Mouse (Mus musculus) C3H10T1/2 (cell line): Measurements from ENCODE around the gene Ihh. TPM values are rescaled to one million over a fixed set of nuclear protein-coding genes. Genes with fewer than 3 reads are reported as not detected.

Experiments used
- polyA plus RNA-seq, 2 experiments: library from polyadenylated mRNA; unstranded; fragments of >200 nt; fragmentation: generic; extraction: Trizol; gene quantifications; one replicate each; pipeline ENCODE4 v1.2.1; 2012; ENCODE audit warnings: missing spikeins in 2 of 2

Ihh gene
- under 1 TPM; 0.02 to 0.12 TPM for polyA plus RNA-seq

DNA sequence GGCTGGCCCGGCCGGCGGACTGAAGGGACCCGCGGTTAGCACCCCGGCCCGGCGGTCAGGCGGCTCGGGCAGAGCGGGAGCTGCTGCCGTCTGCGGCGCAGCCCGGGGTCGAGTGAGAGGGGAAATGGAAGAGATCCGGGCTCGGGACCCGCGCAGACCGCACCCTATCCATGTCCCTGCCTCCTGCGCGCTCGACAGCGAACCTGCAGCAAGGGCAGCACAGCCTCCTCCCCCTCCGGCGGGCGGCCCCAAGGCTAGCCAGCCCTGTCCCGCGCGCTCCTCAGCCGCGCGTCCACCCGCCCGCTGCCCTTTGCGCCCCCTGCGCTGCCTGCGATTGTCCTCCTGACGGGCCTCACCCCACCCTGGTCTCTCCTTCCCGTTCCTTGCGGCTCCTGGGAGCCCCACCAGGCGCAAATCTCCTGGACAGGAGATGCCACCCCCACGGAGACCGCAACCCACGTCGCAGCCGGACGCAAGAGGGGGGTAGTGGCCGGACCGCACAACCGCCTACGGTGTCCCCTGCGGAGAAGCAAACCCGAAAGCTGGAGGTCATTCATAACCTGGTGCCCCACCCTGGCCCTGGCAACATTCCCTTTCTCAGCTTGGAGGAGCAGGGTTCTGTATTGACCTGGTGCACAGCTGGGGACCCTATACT lies at the start of gene Ihh:
Gene Ihh (minus strand): TSS at position 117 of the 655 bp plus-strand sequence.

GRCm38 (mm10) chr1:74935402-74935801 lies 16.1 kb downstream of the Ihh start, which contains the start of gene Cfap65:
Gene Cfap65 (minus strand): TSS chr1:74935599.

Other genes with a start within 250 kb of the Ihh start
- under 1 TPM in 1 of 2 experiments, not detected in 1; 0.02 TPM for gene Cyp27a1, start 238.1 kb downstream of the Ihh start, polyA plus RNA-seq
- under 1 TPM; 0.01 to 0.06 TPM for gene Prkag3, start 202.5 kb downstream of the Ihh start, polyA plus RNA-seq
- gene Wnt6, start 179.8 kb downstream of the Ihh start, polyA plus RNA-seq: under 1 TPM in 1 of 2 experiments, not detected in 1; 0.33 TPM
- under 1 TPM in 1 of 2 experiments, not detected in 1; 0.01 TPM for gene Wnt10a, start 160.2 kb downstream of the Ihh start, polyA plus RNA-seq
- not detected for gene Cdk5r2, start 96.7 kb downstream of the Ihh start, polyA plus RNA-seq
- not detected for gene Fev, start 66.3 kb downstream of the Ihh start, polyA plus RNA-seq
- not detected for gene Cryba2, start 58.5 kb downstream of the Ihh start, polyA plus RNA-seq
- gene Cfap65, start 16.1 kb downstream of the Ihh start, polyA plus RNA-seq: under 1 TPM in 1 of 2 experiments, not detected in 1; 0.01 TPM
- 1 to 10 TPM; 6.5 to 6.6 TPM for gene Nhej1, start 173.5 kb upstream of the Ihh start, polyA plus RNA-seq
- under 1 TPM; 0.01 to 0.46 TPM for gene Slc23a3, start 182.2 kb upstream of the Ihh start, polyA plus RNA-seq
- gene Cnppd1, start 191.0 kb upstream of the Ihh start, polyA plus RNA-seq: 10 to 100 TPM; 21.7 to 39.3 TPM
- 10 to 100 TPM; 41.2 to 57.7 TPM for gene Retreg2, start 191.1 kb upstream of the Ihh start, polyA plus RNA-seq
- 10 to 100 TPM; 35.1 to 38.6 TPM for gene Zfand2b, start 217.0 kb upstream of the Ihh start, polyA plus RNA-seq
- 10 to 100 TPM in 1 of 2 experiments, 1 to 10 TPM in 1; 8.1 to 19.2 TPM for gene Abcb6, start 228.7 kb upstream of the Ihh start, polyA plus RNA-seq
- gene Ankzf1, start 240.5 kb upstream of the Ihh start, polyA plus RNA-seq: 1 to 10 TPM; 3.5 to 6.8 TPM
- 10 to 100 TPM; 13.1 to 26.6 TPM for gene Atg9a, start 240.5 kb upstream of the Ihh start, polyA plus RNA-seq